Mouse (Mus musculus) liver, embryonic 14.5 days (tissue): ENCODE measurements around the gene Cenpl. TPM values are rescaled to one million over a fixed set of nuclear protein-coding genes. Genes with fewer than 3 reads are reported as not detected.

Experiments
- ATAC-seq: fragments of 200-750 bp; cut with Nextera tagmentation; 2 replicates; pipeline ENCODE4 v1.8.0; 2017; ENCODE audit warnings: moderate number of reproducible peaks, mild to moderate bottlenecking, moderate library complexity; ENCODE audit not compliant: insufficient read depth
- DNase-seq, 3 experiments: peaks; one replicate each; pipeline ENCODE4 v3.0.0-alpha.2; 2012 to 2013; ENCODE audit warnings: low read depth in 3 of 3, low spot score in 3 of 3
- H3K27ac ChIP-seq: fragments of 300-500 bp; sonication (generic); 2 replicates; pipeline ENCODE4 v1.5.1; 2014; ENCODE audit warnings: moderate library complexity, mild to moderate bottlenecking, control low read depth, inconsistent platforms
- H3K27me3 ChIP-seq: fragments of 300-500 bp; sonication (generic); 2 replicates; pipeline ENCODE4 v1.6.1; 2014; ENCODE audit warnings: mild to moderate bottlenecking, low read length, moderate library complexity; ENCODE audit not compliant: control insufficient read depth, insufficient read depth
- H3K36me3 ChIP-seq: fragments of 300-500 bp; sonication (generic); replicated peaks from 2 replicates; pipeline ENCODE4 v1.6.1; 2014; ENCODE audit warnings: low read depth; ENCODE audit not compliant: control insufficient read depth, insufficient read depth
- H3K4me1 ChIP-seq, 2 experiments: fragments of 200-500 bp in 1 of 2; fragments of 300-500 bp in 1 of 2; sonication (generic) in 1 of 2; replicated peaks; 2 replicates each; pipeline ENCODE4 v1.6.1; 2012 to 2014; ENCODE audit warnings: antibody characterized with exemption in 1 of 2, inconsistent platforms in 1 of 2, low read length in 1 of 2; ENCODE audit not compliant: control insufficient read depth in 2 of 2, insufficient read depth in 2 of 2
- H3K4me2 ChIP-seq: fragments of 300-500 bp; sonication (generic); 2 replicates; pipeline ENCODE4 v1.6.1; 2014; ENCODE audit warnings: low read depth, mild to moderate bottlenecking, control low read depth, moderate library complexity
- H3K4me3 ChIP-seq, 2 experiments: fragments of 200-500 bp in 1 of 2; fragments of 300-500 bp in 1 of 2; sonication (generic) in 1 of 2; 2 replicates each; pipeline ENCODE4 v1.5.1; 2012 to 2014; ENCODE audit warnings: low read depth in 2 of 2, low read length in 2 of 2, mild to moderate bottlenecking in 2 of 2, control low read depth in 1 of 2, inconsistent platforms in 1 of 2, moderate library complexity in 1 of 2; ENCODE audit not compliant: insufficient read depth in 1 of 2
- H3K9ac ChIP-seq: fragments of 300-500 bp; sonication (generic); replicated peaks from 2 replicates; pipeline ENCODE4 v1.6.1; 2014; ENCODE audit warnings: mild to moderate bottlenecking, control low read depth, moderate library complexity
- H3K9me3 ChIP-seq: fragments of 300-500 bp; sonication (generic); 2 replicates; pipeline ENCODE4 v1.6.1; 2016; ENCODE audit warnings: low read length, mixed read lengths; ENCODE audit not compliant: control insufficient read depth
- CTCF ChIP-seq: IDR thresholded peaks from 2 replicates; pipeline ENCODE4 v1.5.1; 2016; ENCODE audit warnings: antibody characterized with exemption, low read depth, control low read depth
- EP300 ChIP-seq: IDR thresholded peaks from 2 replicates; pipeline ENCODE4 v1.6.1; 2016; ENCODE audit warnings: antibody characterized with exemption, low read depth
- WGBS: fragments of 180-500 bp; shearing (Covaris S2); extraction: QIAGEN DNeasy Blood & Tissue Kit; methylation state at CpG from one replicate; pipeline ENCODE4 v1.1.7; 2014; ENCODE audit not compliant: insufficient replicate concordance; 5-methylcytosine and 5-hydroxymethylcytosine counted together
- polyA plus RNA-seq, 2 experiments: library from polyadenylated mRNA; depleted of rRNA in 1 of 2; stranded (reverse) in 1 of 2; unstranded in 1 of 2; fragments of >200 nt; fragmentation: Nextera tagmentation in 1 of 2; extraction: Ambion mirVana in 1 of 2; gene quantifications; 2 replicates each; pipeline versions ENCODE4 v1.2.1 to v1.2.3; 2012 to 2014

Gene Cenpl
- polyA plus RNA-seq, 2 experiments = 14.5 to 36.5 TPM

DNA sequence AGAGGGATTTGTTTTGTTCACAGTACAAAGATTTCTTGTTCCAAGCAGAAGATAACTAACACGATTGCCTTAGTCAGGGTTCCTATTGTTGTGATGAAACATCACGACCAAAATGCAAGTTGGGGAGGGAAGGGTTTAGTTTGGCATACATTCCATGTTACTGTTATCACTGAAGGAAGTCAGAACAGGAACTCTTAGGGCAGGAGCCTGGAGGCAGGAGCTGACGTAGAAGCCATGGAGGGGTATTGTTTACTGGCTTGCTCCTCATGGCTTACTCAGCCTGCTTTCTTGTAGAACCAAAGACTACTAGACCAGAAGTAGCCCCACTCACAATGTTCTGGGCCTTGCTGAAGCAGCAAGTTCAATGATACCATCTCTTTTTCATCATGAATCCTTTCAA is 23.5 kb upstream of the Cenpl start:
- H3K9me3 ChIP-seq = no peaks in the 10 kb centered on the region
- H3K4me2 ChIP-seq = no peak overlapping the region
- WGBS = 73% methylated on average over 3 of the region's 3 CpGs
- no peak for DNase-seq
- no peaks in the 10 kb centered on the region for H3K4me1 ChIP-seq
- H3K36me3 ChIP-seq = peaks cover 16% of the 10 kb centered on the region
- TF ChIP-seq CTCF (no peak), EP300 (no peak)
- H3K4me3 ChIP-seq = no peak overlapping the region
- no peaks in the 10 kb centered on the region for H3K27me3 ChIP-seq
- no peak overlapping the region for H3K9ac ChIP-seq
- no peak for ATAC-seq
- no peak overlapping the region for H3K27ac ChIP-seq

DNA sequence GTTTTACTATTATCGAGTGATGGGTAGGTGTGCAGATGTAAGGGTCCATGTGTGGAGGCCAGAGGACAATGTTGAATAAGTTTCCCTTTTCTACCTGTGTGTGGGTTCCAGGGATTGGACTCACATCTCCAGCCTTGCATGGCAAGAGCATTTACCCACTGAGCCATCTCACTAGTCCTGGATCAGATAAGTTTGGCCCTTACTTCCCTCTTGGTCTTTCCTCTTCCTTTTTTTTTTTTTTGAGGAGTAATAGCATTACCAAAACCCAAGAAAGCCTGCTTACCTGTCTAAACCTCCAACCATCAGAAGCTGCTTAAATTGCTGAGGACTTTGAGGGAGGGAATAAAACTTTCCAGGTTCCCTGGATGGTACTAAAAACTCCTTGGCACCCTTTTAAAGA is 13.3 kb upstream of the Cenpl start:
- H3K27ac ChIP-seq = no peak overlapping the region
- 94% methylated on average over 1 of the region's 1 CpGs for WGBS
- no peaks in the 10 kb centered on the region for H3K27me3 ChIP-seq
- H3K9ac ChIP-seq = no peak overlapping the region
- H3K4me2 ChIP-seq = no peak overlapping the region
- DNase-seq (no peak), ATAC-seq (no peak)
- H3K4me1 ChIP-seq = no peaks in the 10 kb centered on the region
- peaks cover 6% of the 10 kb centered on the region for H3K36me3 ChIP-seq
- TF ChIP-seq CTCF = no peak
- no peak for TF ChIP-seq EP300
- H3K9me3 ChIP-seq = no peaks in the 10 kb centered on the region
- no peak overlapping the region for H3K4me3 ChIP-seq

DNA sequence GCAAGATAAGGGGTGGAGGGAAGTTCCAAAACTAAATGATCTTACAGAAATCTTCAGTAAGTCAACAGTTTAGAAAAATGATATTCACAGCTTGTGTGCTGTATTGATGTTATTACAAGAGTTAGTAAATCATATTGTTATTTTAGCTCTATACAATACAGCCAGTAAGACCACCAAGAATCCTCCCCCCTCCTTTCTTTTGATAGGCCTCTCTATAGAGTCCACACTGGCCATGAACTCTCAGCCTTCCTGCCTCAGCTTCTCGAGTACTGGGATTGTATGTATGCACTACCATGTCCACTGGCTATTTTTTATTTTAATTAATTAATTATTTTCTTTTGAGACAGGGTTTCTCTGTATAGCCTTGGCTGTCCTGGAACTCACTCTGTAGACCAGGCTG is 7.2 kb upstream of the Cenpl start:
- 53% methylated on average over 1 of the region's 1 CpGs for WGBS
- Histone ChIP-seq H3K9me3 (no peaks in the 10 kb centered on the region), H3K4me3 (no peak overlapping the region), H3K4me2 (no peak overlapping the region), H3K27ac (no peak overlapping the region), H3K27me3 (no peaks in the 10 kb centered on the region), H3K9ac (no peak overlapping the region), H3K36me3 (peaks cover 2% of the 10 kb centered on the region; the same call in 1 of the 2 replicates), H3K4me1 (no peaks in the 10 kb centered on the region)
- ATAC-seq (no peak), DNase-seq (no peak)
- TF ChIP-seq CTCF (no peak), EP300 (no peak)

DNA sequence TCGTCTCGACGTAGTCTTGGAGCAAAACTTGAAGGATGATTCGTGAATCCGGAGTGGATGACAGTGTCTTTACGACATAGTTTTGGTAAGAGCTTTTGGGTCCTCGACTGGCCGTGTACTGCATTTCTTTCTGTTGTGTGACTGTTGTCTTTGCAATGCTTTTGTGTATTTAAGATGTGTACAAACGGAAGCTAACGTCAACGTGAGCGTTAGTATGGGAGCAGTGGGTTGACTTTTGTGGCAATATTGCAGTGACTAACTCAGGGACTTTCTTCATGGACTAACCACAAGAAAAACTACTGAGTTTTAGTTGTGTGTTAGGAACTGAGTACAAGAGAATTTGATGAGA is 733 bp downstream of the Cenpl start:
- no peaks in the 10 kb centered on the region for H3K27me3 ChIP-seq
- peak overlapping the region; percentile 88 for H3K4me2 ChIP-seq
- ATAC-seq = peak; percentile 1; the same call in 1 of the 2 replicates
- peak overlapping the region; percentile 83 for H3K27ac ChIP-seq
- peak overlapping the region; percentile 98 for H3K9ac ChIP-seq
- DNase-seq = peak; percentile 15 to 41 (median 19)
- under 1% methylated on average over 12 of the region's 12 CpGs for WGBS
- peak overlapping the region; percentile 97 to 99 for H3K4me3 ChIP-seq
- H3K36me3 ChIP-seq = peaks cover 18% of the 10 kb centered on the region
- TF ChIP-seq CTCF (no peak), EP300 (no peak)
- no peaks in the 10 kb centered on the region for H3K9me3 ChIP-seq
- peaks cover 14 to 22% of the 10 kb centered on the region in 2 experiments for H3K4me1 ChIP-seq

DNA sequence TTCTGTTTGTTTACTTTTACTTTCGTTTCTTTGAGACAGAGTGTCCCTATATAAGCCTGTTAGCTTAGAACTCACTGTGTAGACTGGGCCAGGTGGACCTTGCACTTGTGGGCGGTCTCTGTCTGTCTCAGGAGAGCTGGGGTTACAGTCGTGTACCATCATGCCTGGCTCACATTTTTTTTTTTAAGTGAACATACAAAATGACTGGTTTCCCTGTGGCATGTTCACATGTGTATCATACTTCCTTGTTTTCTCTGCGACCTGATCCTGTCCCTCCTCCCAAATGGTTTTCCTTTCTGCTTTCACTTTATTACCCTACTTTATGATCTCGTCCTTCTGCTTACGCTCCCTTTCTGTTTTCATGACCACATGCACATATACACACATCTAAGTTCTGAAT is 5.7 kb downstream of the Cenpl start:
- Histone ChIP-seq H3K27ac (no peak overlapping the region), H3K4me2 (no peak overlapping the region; the same call in 1 of the 2 replicates), H3K36me3 (peaks cover 51% of the 10 kb centered on the region), H3K4me1 (peaks cover 11 to 20% of the 10 kb centered on the region in 2 experiments), H3K9me3 (no peaks in the 10 kb centered on the region), H3K27me3 (no peaks in the 10 kb centered on the region), H3K9ac (no peak overlapping the region), H3K4me3 (no peak overlapping the region)
- 74% methylated on average over 6 of the region's 6 CpGs for WGBS
- no peak for ATAC-seq
- DNase-seq = no peak
- TF ChIP-seq CTCF (no peak), EP300 (no peak)
